Mouse (Mus musculus): ENCODE measurements around the gene Gsg1l.

DNA sequence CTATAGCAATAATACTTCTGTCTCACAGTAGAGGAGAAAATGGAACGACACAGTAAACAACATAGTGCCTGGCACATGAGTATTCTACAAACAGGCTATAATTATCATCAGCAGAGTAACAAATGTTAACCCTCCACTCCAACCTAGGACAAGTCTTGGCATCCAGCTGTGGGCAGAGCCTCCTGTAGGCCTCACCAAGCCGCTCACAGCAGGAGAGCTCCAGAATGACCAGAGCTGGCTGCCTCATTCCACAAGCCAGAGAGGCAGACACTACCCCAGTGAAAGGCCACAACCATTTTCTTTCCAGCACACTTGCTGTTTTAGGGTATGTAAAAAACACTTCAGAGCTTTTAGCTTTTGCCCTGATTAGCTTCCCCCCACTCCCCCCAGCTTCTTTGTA, 45.5 kb upstream of the Gsg1l start:
- TF ChIP-seq POLR2A (IDR thresholded peaks at IDR 0.05; ENCODE audit: borderline replicate concordance, extremely low read depth, low read depth, low read length) (no peak), CTCF (IDR thresholded peaks at IDR 0.05; ENCODE audit: insufficient read depth, low read length) (no peak)
